Mouse (Mus musculus): Measurements from ENCODE around the gene Gm20449.

DNA sequence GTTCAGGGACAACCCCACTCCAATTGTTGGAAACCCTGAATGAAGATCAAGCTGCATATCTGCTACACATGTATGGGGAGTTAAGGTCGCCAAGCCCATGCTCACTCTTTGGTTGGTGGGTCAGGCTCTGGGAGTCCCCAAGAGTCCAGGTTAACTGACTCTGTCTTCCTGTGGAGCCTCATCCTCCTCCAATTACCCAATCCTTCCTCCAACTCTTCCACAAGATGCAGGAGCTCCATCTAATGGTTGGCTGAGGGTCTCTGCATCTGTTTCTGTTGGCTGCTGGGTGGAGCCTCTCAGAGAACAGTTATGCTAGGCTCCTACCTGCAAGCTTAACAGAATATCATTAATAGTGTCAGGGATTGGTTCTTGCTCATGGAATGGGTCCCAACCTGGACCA lies 3.2 kb upstream of the Gm20449 start:
- TF ChIP-seq POLR2A (IDR thresholded peaks at IDR 0.05; ENCODE audit: control insufficient read depth, low read depth, low read length), result no peak
- TF ChIP-seq CTCF (IDR thresholded peaks at IDR 0.05; ENCODE audit: control insufficient read depth, insufficient read depth, insufficient replicate concordance, low read depth, low read length), result no peak

All from testis, adult 2 months (tissue).